Mouse (Mus musculus) heart, embryonic 16.5 days (tissue): ENCODE measurements around the gene Wdr24. TPM values are rescaled to one million over a fixed set of nuclear protein-coding genes. Genes with fewer than 3 reads are reported as not detected.

Experiments used
- ATAC-seq: fragments of 200-750 bp; cut with Nextera tagmentation; replicated peaks from 2 replicates; pipeline ENCODE4 v1.8.0; 2017; ENCODE audit warnings: moderate number of reproducible peaks; ENCODE audit not compliant: insufficient read depth, low FRiP score; ENCODE audit errors: extremely low read depth
- H3K27ac ChIP-seq: fragments of 300-500 bp; sonication (generic); 2 replicates; pipeline ENCODE4 v1.5.1; 2014; ENCODE audit warnings: mild to moderate bottlenecking, low read length, control low read depth, moderate library complexity
- H3K27me3 ChIP-seq: fragments of 300-500 bp; sonication (generic); 2 replicates; pipeline ENCODE4 v1.6.1; 2014; ENCODE audit warnings: low read length, mixed read lengths; ENCODE audit not compliant: control insufficient read depth, insufficient read depth
- H3K36me3 ChIP-seq: fragments of 300-500 bp; sonication (generic); 2 replicates; pipeline ENCODE4 v1.6.1; 2014; ENCODE audit not compliant: control insufficient read depth, insufficient read depth
- H3K4me1 ChIP-seq: fragments of 300-500 bp; sonication (generic); 2 replicates; pipeline ENCODE4 v1.6.1; 2014; ENCODE audit warnings: low read length, mixed read lengths; ENCODE audit not compliant: control insufficient read depth, insufficient read depth
- H3K4me2 ChIP-seq: fragments of 300-500 bp; sonication (generic); 2 replicates; pipeline ENCODE4 v1.6.1; 2014; ENCODE audit warnings: low read depth, mild to moderate bottlenecking, control low read depth, low read length
- H3K4me3 ChIP-seq: fragments of 300-500 bp; sonication (generic); 2 replicates; pipeline ENCODE4 v1.5.1; 2014; ENCODE audit warnings: mild to moderate bottlenecking, control low read depth, low read length
- H3K9ac ChIP-seq: fragments of 300-500 bp; sonication (generic); 2 replicates; pipeline ENCODE4 v1.6.1; 2014; ENCODE audit warnings: low read length, control low read depth
- H3K9me3 ChIP-seq: fragments of 300-500 bp; sonication (generic); replicated peaks from 2 replicates; pipeline ENCODE4 v1.6.1; 2016; ENCODE audit warnings: low read length; ENCODE audit not compliant: control insufficient read depth
- WGBS: fragments of 180-500 bp; shearing (Covaris S2); extraction: QIAGEN DNeasy Blood & Tissue Kit; methylation state at CpG from one replicate; pipeline ENCODE4 v1.1.7; 2014; 5-methylcytosine and 5-hydroxymethylcytosine counted together
- polyA plus RNA-seq: library from polyadenylated mRNA; unstranded; fragments of >200 nt; fragmentation: Nextera tagmentation; extraction: Ambion mirVana; gene quantifications from 2 replicates; pipeline ENCODE4 v1.2.1, GENCODE M21; 2015

Gene Wdr24
- polyA plus RNA-seq, 1 experiment from 2014 or later, result 18.7 TPM

DNA sequence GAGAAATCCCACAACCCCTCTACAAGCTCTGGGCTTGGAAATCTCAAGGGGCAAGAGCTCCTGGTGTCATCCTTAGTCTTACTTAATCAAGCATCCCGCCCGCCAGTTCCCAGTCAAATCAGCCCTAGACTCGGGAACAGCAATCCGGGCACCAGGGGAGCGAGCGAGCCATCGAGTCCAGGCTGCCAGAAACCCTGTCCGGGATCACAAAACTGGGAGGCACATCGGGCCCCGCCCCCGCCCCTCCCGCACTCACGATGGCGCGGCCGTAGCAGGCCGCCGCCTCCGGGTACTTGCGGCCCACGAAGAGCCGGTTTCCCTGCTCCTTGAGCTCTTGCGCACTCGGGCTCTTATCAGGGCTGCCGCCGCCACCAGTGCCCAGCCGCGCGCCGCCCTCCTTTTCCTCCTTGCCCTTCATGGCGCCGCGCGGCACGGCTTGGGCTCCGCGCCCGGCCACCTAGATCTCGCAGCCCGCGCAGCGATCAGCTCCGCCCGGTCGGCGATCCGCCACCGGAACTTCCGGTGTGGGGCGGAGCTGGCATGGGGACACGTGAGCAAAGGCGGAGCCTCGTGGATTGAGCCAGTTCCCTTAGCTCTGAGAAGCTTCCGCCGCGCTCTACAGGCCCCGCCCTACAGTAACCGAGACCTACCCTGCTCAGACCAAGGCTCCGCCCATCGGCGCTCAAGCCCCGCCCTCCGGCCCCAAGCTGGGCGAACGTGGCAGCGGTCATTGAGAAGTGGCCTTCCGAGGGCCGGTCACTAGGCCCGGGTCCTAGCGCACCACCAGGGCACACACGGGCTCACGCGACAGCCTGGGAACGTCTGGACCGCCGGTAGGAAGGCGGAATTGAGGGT lies 9.2 kb downstream of the Wdr24 start:
- H3K27me3 ChIP-seq, result no peaks in the 10 kb centered on the region
- under 1% methylated on average over 77 of the region's 77 CpGs for WGBS
- H3K4me2 ChIP-seq, result peak overlapping the region; percentile 98
- peak; percentile 91 for ATAC-seq
- H3K4me1 ChIP-seq, result peaks cover 70% of the 10 kb centered on the region
- H3K4me3 ChIP-seq, result peak overlapping the region; percentile 90
- H3K9ac ChIP-seq, result peak overlapping the region; percentile 97
- no peaks in the 10 kb centered on the region for H3K9me3 ChIP-seq
- peak overlapping the region; percentile 99 for H3K27ac ChIP-seq
- H3K36me3 ChIP-seq, result peaks cover 19% of the 10 kb centered on the region

DNA sequence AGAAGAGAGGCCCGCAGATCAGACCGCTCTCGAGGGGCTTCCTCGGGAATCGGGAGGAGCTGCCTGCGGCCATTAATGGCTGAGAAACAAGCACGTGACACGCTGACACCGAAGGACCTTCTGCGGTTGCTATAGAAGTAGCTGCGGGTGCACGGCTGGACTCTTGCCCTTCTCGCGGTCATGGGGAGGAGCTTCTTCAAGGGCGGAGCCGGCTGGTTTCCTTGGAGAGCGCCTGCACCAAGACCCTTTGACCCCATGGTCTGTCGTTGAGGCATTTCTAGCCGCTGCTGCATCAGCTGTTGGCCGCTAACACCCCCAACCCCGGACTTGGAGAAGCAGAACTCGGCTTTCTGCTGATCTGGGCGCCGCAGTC lies 9.8 kb downstream of the Wdr24 start, which contains the start of gene Stub1:
Stub1 (minus strand) TSS at position 114 of the 373 bp plus-strand sequence.
- H3K36me3 ChIP-seq, result peaks cover 18% of the 10 kb centered on the region
- ATAC-seq, result peak; percentile 76

DNA sequence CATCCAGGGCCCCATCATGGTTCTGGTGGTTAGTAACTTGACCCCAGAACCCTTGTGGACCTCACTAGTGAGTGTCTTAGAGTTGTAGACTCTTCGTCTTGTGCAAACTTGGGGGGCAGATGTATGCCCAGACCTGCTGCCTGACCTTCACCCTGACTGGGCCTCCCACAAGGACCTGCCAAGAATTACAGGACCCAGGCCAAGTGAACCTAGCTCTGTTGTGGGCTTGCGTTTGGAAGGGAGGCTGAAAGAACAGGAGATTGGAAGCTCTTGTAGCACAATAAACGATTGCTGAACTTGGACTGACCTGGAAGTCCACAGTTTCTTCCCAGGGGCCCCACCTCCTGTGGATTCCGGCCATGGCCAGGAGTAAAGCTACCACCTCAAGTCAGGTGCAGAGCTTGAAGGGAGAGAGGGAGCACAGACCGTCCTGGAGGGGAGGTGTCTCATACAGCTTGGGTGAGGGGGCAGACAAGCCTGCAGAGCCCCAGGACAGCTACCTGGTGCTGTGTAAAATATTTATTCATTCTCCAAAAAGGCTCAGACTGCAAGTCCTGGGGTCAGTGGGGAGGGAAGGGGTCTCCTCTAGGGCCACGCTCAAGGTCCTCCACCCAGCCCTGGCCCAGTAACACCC lies 10.7 kb downstream of the Wdr24 start:
- peak overlapping the region; percentile 93 for H3K9ac ChIP-seq
- 18% methylated on average over 6 of the region's 6 CpGs for WGBS
- H3K4me1 ChIP-seq, result peaks cover 63% of the 10 kb centered on the region
- no peak for ATAC-seq
- H3K4me2 ChIP-seq, result peak overlapping the region; percentile 92
- H3K27ac ChIP-seq, result peak overlapping the region; percentile 99
- H3K36me3 ChIP-seq, result peaks cover 19% of the 10 kb centered on the region
- peak overlapping the region; percentile 90 for H3K4me3 ChIP-seq
- no peaks in the 10 kb centered on the region for H3K27me3 ChIP-seq
- no peaks in the 10 kb centered on the region for H3K9me3 ChIP-seq

More for the DNA sequence above, 9.8 kb downstream of the Wdr24 start, which contains the start of gene Stub1:
- Histone ChIP-seq H3K9ac (peak within 1 kb of the TSS; percentile 97), H3K4me1 (peaks cover 67% of the 10 kb centered on the region), H3K27me3 (no peaks in the 10 kb centered on the region), H3K4me2 (peak within 1 kb of the TSS; percentile 98), H3K27ac (peak within 1 kb of the TSS; percentile 99), H3K9me3 (no peaks in the 10 kb centered on the region), H3K4me3 (peak within 1 kb of the TSS; percentile 90)
- under 1% methylated on average over 24 of the region's 24 CpGs for WGBS

DNA sequence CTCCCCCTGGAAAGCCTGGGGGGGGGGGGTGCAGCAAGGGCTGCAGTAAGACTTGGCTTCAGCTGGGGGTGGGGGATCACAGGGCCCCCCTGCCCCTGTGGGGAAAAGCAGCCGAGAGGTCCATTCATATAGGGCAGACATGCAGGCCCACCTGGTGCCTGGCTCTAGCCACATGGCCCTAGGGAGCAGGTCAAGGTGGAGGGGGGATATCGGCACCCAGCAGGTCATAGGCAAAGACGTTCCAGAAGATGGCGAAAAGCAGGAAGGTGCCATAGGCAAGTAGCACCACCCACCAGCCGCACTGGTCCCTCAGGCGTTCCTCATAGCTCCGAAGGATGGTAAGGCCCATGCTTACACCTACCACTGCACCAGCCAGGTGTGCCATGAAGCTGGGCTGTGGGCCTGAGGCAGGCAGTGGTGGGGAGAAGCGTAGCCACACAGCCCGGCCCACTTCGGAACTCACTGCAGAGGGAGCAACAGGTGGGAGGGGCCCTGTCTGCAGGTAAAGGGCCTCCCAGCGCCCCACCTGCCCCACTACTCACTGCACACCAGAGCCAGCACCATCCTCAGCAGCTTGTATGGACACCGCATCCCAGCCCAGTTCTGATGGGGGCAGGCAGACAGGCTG lies 11.3 kb downstream of the Wdr24 start:
- WGBS, result 88% methylated on average over 12 of the region's 12 CpGs
- H3K4me1 ChIP-seq, result peaks cover 58% of the 10 kb centered on the region

DNA sequence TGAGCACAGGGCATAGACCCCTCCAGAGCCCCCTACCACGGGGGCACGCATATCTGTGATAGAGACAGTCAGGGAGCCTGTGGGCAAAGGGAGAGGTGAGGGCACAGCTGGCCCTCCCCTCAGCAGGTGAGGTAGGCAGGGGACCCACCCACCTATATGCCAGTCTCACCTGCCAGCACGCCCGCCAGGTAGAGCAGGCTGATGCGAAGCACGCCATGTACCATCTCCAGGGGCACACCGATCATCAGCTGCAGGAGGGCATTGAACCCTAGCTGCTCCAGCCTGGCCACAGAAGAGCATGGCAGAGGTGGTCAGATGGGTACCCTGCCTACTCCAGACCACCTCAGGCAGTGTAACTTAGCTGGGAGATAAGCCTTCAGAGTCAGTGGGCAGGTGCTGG lies 11.9 kb downstream of the Wdr24 start:
- Histone ChIP-seq H3K4me2 (no peak overlapping the region), H3K9ac (no peak overlapping the region; the same call in 1 of the 2 replicates), H3K9me3 (no peaks in the 10 kb centered on the region), H3K27ac (no peak overlapping the region), H3K36me3 (peaks cover 27% of the 10 kb centered on the region), H3K4me1 (peaks cover 53% of the 10 kb centered on the region), H3K4me3 (no peak overlapping the region), H3K27me3 (no peaks in the 10 kb centered on the region)
- ATAC-seq, result no peak
- 95% methylated on average over 7 of the region's 7 CpGs for WGBS

More for the DNA sequence above, 11.3 kb downstream of the Wdr24 start:
- Histone ChIP-seq H3K4me2 (peak overlapping the region; percentile 92), H3K36me3 (peaks cover 26% of the 10 kb centered on the region), H3K9ac (peak overlapping the region; percentile 93), H3K27ac (peak overlapping the region; percentile 99), H3K9me3 (no peaks in the 10 kb centered on the region), H3K4me3 (peak overlapping the region; percentile 90), H3K27me3 (no peaks in the 10 kb centered on the region)
- no peak for ATAC-seq

DNA sequence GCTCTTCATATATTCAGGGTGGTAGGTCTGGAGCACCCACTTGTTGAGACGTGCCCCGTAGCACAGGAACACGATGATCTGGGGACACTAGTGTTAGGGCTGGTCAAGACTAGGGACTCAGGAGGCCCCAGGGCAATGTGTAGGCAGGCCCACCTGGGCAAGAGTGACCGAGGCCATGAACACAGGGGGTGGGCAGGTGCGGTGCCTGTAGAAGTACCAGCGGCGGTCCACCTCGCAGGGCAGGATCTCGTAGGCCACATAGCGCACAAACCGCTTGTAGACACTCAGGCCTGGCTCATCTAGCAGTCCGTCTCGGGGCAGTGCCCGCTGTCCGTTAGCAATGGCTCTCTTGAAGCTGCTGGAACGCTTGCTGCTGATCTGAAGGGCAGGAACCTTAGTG lies 12.4 kb downstream of the Wdr24 start:
- Histone ChIP-seq H3K36me3 (peaks cover 28% of the 10 kb centered on the region), H3K4me1 (peaks cover 49% of the 10 kb centered on the region), H3K27ac (no peak overlapping the region), H3K4me3 (no peak overlapping the region), H3K27me3 (no peaks in the 10 kb centered on the region), H3K9ac (peak overlapping the region; percentile 9; the same call in 1 of the 2 replicates), H3K4me2 (no peak overlapping the region), H3K9me3 (no peaks in the 10 kb centered on the region)
- ATAC-seq, result no peak
- WGBS, result 93% methylated on average over 16 of the region's 16 CpGs

DNA sequence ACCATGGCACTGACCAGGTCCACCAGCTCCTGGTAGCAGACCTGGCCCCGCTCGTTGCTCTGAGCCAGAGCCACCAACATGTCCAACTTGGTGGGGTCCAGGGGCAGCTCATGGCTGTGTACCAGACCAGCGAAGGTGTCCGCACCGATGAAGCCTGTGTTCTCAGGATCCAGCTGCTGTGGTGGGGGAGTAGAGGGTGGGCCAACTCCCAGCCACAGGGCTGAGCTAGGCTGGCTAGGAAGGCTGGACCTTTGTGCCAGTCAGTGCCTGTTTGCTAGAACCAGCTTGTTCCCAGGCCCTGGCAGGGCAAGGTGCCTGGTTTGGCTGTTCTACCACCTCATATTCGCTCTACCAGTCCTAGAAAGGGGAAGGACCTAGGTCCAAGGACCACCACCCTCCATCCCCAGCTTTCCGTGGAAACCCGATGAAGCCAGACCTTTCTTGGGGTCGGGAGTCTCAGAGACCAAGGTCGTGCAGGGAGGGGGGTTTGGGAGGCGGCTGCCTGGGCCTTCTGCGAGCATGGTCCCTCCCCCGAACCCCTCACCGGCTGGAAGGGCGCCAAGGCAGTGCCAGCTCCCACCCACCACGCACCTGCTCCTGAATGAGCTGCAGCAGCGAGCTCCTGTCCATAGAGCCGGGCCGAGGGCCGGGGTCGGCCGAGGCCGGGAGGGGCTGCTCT lies 13.1 kb downstream of the Wdr24 start:
- H3K4me1 ChIP-seq, result peaks cover 41% of the 10 kb centered on the region
- peak overlapping the region; percentile 77 for H3K9ac ChIP-seq
- no peak for ATAC-seq
- WGBS, result 23% methylated on average over 22 of the region's 23 CpGs
- H3K4me2 ChIP-seq, result peak overlapping the region; percentile 77
- H3K9me3 ChIP-seq, result no peaks in the 10 kb centered on the region
- H3K27ac ChIP-seq, result peak overlapping the region; percentile 66
- no peaks in the 10 kb centered on the region for H3K27me3 ChIP-seq
- peak overlapping the region; percentile 43 for H3K4me3 ChIP-seq
- peaks cover 28% of the 10 kb centered on the region for H3K36me3 ChIP-seq

DNA sequence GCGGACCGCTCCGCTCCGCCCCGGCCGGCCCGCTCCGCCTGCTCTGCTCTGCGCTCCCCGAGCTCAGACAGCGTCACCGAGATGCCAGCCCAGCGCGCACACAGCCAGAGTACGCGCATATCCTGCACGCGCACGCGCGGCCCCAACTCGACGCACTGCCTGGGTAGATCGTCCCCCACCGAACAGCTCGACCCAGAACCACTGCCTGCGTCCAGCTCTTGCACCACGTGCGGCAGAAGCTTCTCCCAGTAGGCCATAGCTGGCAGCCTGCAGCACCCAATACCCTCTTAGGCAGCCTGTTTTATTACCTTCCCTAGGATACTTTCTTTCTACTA lies 13.6 kb downstream of the Wdr24 start, which contains the start of gene Rhbdl1:
Rhbdl1 (minus strand) TSS at position 220 of the 335 bp plus-strand sequence.
- WGBS, result under 1% methylated on average over 21 of the region's 29 CpGs
- Histone ChIP-seq H3K36me3 (peaks cover 30% of the 10 kb centered on the region), H3K4me1 (peaks cover 36% of the 10 kb centered on the region)

More for the DNA sequence above, 13.6 kb downstream of the Wdr24 start, which contains the start of gene Rhbdl1:
- H3K9me3 ChIP-seq, result no peaks in the 10 kb centered on the region
- H3K9ac ChIP-seq, result peak within 1 kb of the TSS; percentile 77
- 0 out of 2 replicates have a peak, but pooled peaks have one; percentile 2 for ATAC-seq
- peak within 1 kb of the TSS; percentile 66 for H3K27ac ChIP-seq
- H3K27me3 ChIP-seq, result no peaks in the 10 kb centered on the region
- H3K4me2 ChIP-seq, result peak within 1 kb of the TSS; percentile 77
- peak within 1 kb of the TSS; percentile 43 for H3K4me3 ChIP-seq
